Mouse (Mus musculus): ENCODE results near the gene Gm6685. TPM values are rescaled to one million over a fixed set of nuclear protein-coding genes. Genes with fewer than 3 reads are reported as not detected.
"Not testable (repeated sequence)": the region's sequence is repeated elsewhere in the genome, so short reads cannot be mapped to it uniquely, and the experiment has no call there.

Gm6685 gene
- 0.25 TPM in 1 of 2 replicates, not detected in the other for polyA plus RNA-seq (2014; fragmentation: Nextera tagmentation; extraction: Ambion mirVana)

GRCm38 (mm10) chr11:28339224-28340150, at the start of gene Gm6685:
TSS of gene Gm6685 (minus strand) at chr11:28339867.
- H3K4me2 ChIP-seq (ENCODE audit: low read depth, severe bottlenecking); H3K4me1 ChIP-seq (ENCODE audit: control insufficient read depth, insufficient read depth, low read length); H3K27me3 ChIP-seq (ENCODE audit: control insufficient read depth, insufficient read depth, low read length); H3K9me3 ChIP-seq (ENCODE audit: control insufficient read depth, low read length); DNase-seq (ENCODE audit: low spot score); H3K4me3 ChIP-seq (ENCODE audit: low read depth, low read length); ATAC-seq (ENCODE audit: insufficient number of reproducible peaks, low FRiP score, low TSS enrichment, low read depth); H3K27ac ChIP-seq (replicated peaks; ENCODE audit: low read depth, low read length); H3K36me3 ChIP-seq (ENCODE audit: control insufficient read depth, insufficient read depth, low read length); H3K9ac ChIP-seq (ENCODE audit: low read length): not testable (repeated sequence)
- 91% methylated on average over 41 of the region's 45 CpGs for WGBS

DNA sequence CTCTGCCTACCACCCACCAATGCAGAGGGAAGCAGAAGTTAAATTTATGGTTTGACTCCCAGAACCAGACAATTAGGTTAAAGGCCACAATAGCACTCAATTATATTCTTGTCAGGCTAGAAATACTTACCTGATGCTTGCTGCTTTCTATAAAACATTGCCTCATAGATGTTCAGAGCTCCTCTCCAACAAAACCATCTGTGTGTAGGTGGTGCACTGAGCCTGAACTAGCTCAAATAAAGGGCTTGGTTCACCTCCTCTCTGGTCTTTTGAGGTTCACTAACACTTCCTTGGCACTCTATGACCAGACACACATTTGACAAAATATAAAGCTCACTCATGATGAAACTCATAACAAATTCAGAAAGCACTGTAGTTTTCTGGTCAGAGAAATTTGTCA, 36.2 kb upstream of the Gm6685 start:
- Histone ChIP-seq H3K36me3 (ENCODE audit: control insufficient read depth, insufficient read depth, low read length) (no peaks in the 10 kb centered on the region), H3K9ac (ENCODE audit: low read length) (no peak overlapping the region), H3K9me3 (ENCODE audit: control insufficient read depth, low read length) (no peaks in the 10 kb centered on the region), H3K27ac (replicated peaks; ENCODE audit: low read depth, low read length) (no peak overlapping the region), H3K4me2 (ENCODE audit: low read depth, severe bottlenecking) (no peak overlapping the region), H3K4me1 (ENCODE audit: control insufficient read depth, insufficient read depth, low read length) (no peaks in the 10 kb centered on the region), H3K27me3 (ENCODE audit: control insufficient read depth, insufficient read depth, low read length) (no peaks in the 10 kb centered on the region), H3K4me3 (ENCODE audit: low read depth, low read length) (no peak overlapping the region)
- ATAC-seq (ENCODE audit: insufficient number of reproducible peaks, low FRiP score, low TSS enrichment, low read depth) (no peak), DNase-seq (ENCODE audit: low spot score) (no peak)

GRCm38 (mm10) chr11:28374636-28375035, 35.0 kb upstream of the Gm6685 start:
- Histone ChIP-seq H3K9ac (ENCODE audit: low read length) (no peak overlapping the region), H3K4me3 (ENCODE audit: low read depth, low read length) (no peak overlapping the region), H3K4me2 (ENCODE audit: low read depth, severe bottlenecking) (no peak overlapping the region), H3K4me1 (ENCODE audit: control insufficient read depth, insufficient read depth, low read length) (no peaks in the 10 kb centered on the region), H3K9me3 (ENCODE audit: control insufficient read depth, low read length) (no peaks in the 10 kb centered on the region), H3K27ac (replicated peaks; ENCODE audit: low read depth, low read length) (no peak overlapping the region), H3K36me3 (ENCODE audit: control insufficient read depth, insufficient read depth, low read length) (no peaks in the 10 kb centered on the region), H3K27me3 (ENCODE audit: control insufficient read depth, insufficient read depth, low read length) (no peaks in the 10 kb centered on the region)
- DNase-seq (ENCODE audit: low spot score) (no peak), ATAC-seq (ENCODE audit: insufficient number of reproducible peaks, low FRiP score, low TSS enrichment, low read depth) (no peak)

GRCm38 (mm10) chr11:28371381-28371780, 31.7 kb upstream of the Gm6685 start:
- not testable (repeated sequence) for ATAC-seq (ENCODE audit: insufficient number of reproducible peaks, low FRiP score, low TSS enrichment, low read depth); H3K27ac ChIP-seq (replicated peaks; ENCODE audit: low read depth, low read length); DNase-seq (ENCODE audit: low spot score); H3K4me2 ChIP-seq (ENCODE audit: low read depth, severe bottlenecking); H3K9me3 ChIP-seq (ENCODE audit: control insufficient read depth, low read length); H3K4me1 ChIP-seq (ENCODE audit: control insufficient read depth, insufficient read depth, low read length); H3K4me3 ChIP-seq (ENCODE audit: low read depth, low read length); H3K27me3 ChIP-seq (ENCODE audit: control insufficient read depth, insufficient read depth, low read length); H3K9ac ChIP-seq (ENCODE audit: low read length); H3K36me3 ChIP-seq (ENCODE audit: control insufficient read depth, insufficient read depth, low read length)
- 75% methylated on average over 5 of the region's 5 CpGs for WGBS

DNA sequence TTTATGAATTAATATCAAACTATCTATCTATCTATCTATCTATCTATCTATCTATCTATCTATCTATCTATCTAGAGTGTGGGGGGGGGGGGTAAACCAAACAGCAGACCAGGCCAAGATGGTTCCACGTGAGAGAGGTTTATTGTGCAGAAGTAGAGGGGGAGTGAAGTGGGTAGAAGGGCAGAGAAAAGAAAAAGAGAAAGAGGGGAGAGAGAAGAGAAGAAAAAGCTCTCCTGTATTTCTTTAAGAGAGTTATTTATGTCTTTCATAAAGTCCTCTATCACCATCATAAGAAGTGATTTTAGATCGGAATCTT, 26.2 kb upstream of the Gm6685 start:
- no peak overlapping the region; the same call in 1 of the 2 replicates for H3K9ac ChIP-seq (ENCODE audit: low read length)
- no peak overlapping the region for H3K4me3 ChIP-seq (ENCODE audit: low read depth, low read length)
- H3K4me2 ChIP-seq (ENCODE audit: low read depth, severe bottlenecking) = peak overlapping the region; percentile 46; the same call in 1 of the 2 replicates
- H3K27ac ChIP-seq (replicated peaks; ENCODE audit: low read depth, low read length) = no peak overlapping the region
- 68% methylated on average over 2 of the region's 2 CpGs for WGBS
- 0 out of 2 replicates have a peak, but pooled peaks cover 2% of the 10 kb centered on the region for H3K4me1 ChIP-seq (ENCODE audit: control insufficient read depth, insufficient read depth, low read length)
- no peaks in the 10 kb centered on the region for H3K36me3 ChIP-seq (ENCODE audit: control insufficient read depth, insufficient read depth, low read length)
- peak; percentile 48; the same call in 1 of the 2 replicates for ATAC-seq (ENCODE audit: insufficient number of reproducible peaks, low FRiP score, low TSS enrichment, low read depth)
- no peaks in the 10 kb centered on the region for H3K9me3 ChIP-seq (ENCODE audit: control insufficient read depth, low read length)
- no peak for DNase-seq (ENCODE audit: low spot score)
- no peaks in the 10 kb centered on the region for H3K27me3 ChIP-seq (ENCODE audit: control insufficient read depth, insufficient read depth, low read length)

GRCm38 (mm10) chr11:28365209-28365928, 25.7 kb upstream of the Gm6685 start:
- Histone ChIP-seq H3K27me3 (ENCODE audit: control insufficient read depth, insufficient read depth, low read length) (no peaks in the 10 kb centered on the region), H3K9ac (ENCODE audit: low read length) (peak overlapping the region; percentile 60; the same call in 1 of the 2 replicates), H3K4me3 (ENCODE audit: low read depth, low read length) (peak overlapping the region; percentile 11; the same call in 1 of the 2 replicates), H3K4me1 (ENCODE audit: control insufficient read depth, insufficient read depth, low read length) (0 out of 2 replicates have a peak, but pooled peaks cover 2% of the 10 kb centered on the region), H3K36me3 (ENCODE audit: control insufficient read depth, insufficient read depth, low read length) (no peaks in the 10 kb centered on the region), H3K27ac (replicated peaks; ENCODE audit: low read depth, low read length) (0 out of 2 replicates have a peak overlapping the region, but pooled peaks have one; percentile 48), H3K4me2 (ENCODE audit: low read depth, severe bottlenecking) (peak overlapping the region; percentile 46), H3K9me3 (ENCODE audit: control insufficient read depth, low read length) (no peaks in the 10 kb centered on the region)
- ATAC-seq (ENCODE audit: insufficient number of reproducible peaks, low FRiP score, low TSS enrichment, low read depth) = peak; percentile 91
- WGBS = 5% methylated on average over 26 of the region's 26 CpGs
- peak; percentile 94 for DNase-seq (ENCODE audit: low spot score)

GRCm38 (mm10) chr11:28343465-28343864, 3.8 kb upstream of the Gm6685 start:
- H3K4me3 ChIP-seq (ENCODE audit: low read depth, low read length) = no peak overlapping the region
- H3K27me3 ChIP-seq (ENCODE audit: control insufficient read depth, insufficient read depth, low read length) = no peaks in the 10 kb centered on the region
- no peak overlapping the region for H3K9ac ChIP-seq (ENCODE audit: low read length)
- DNase-seq (ENCODE audit: low spot score) = no peak
- no peaks in the 10 kb centered on the region for H3K4me1 ChIP-seq (ENCODE audit: control insufficient read depth, insufficient read depth, low read length)
- no peak for ATAC-seq (ENCODE audit: insufficient number of reproducible peaks, low FRiP score, low TSS enrichment, low read depth)
- H3K9me3 ChIP-seq (ENCODE audit: control insufficient read depth, low read length) = no peaks in the 10 kb centered on the region
- H3K36me3 ChIP-seq (ENCODE audit: control insufficient read depth, insufficient read depth, low read length) = no peaks in the 10 kb centered on the region
- H3K27ac ChIP-seq (replicated peaks; ENCODE audit: low read depth, low read length) = no peak overlapping the region
- 90% methylated on average over 2 of the region's 2 CpGs for WGBS
- H3K4me2 ChIP-seq (ENCODE audit: low read depth, severe bottlenecking) = no peak overlapping the region

- H3K4me3 ChIP-seq (ENCODE audit: low read depth, low read length) = no peak overlapping the region
- H3K9ac ChIP-seq (ENCODE audit: low read length) = no peak overlapping the region
- no peak overlapping the region for H3K4me2 ChIP-seq (ENCODE audit: low read depth, severe bottlenecking)
- H3K27me3 ChIP-seq (ENCODE audit: control insufficient read depth, insufficient read depth, low read length) = no peaks in the 10 kb centered on the region
- H3K9me3 ChIP-seq (ENCODE audit: control insufficient read depth, low read length) = no peaks in the 10 kb centered on the region
- no peaks in the 10 kb centered on the region for H3K4me1 ChIP-seq (ENCODE audit: control insufficient read depth, insufficient read depth, low read length)
- DNase-seq (ENCODE audit: low spot score) (no peak), ATAC-seq (ENCODE audit: insufficient number of reproducible peaks, low FRiP score, low TSS enrichment, low read depth) (no peak)
- no peak overlapping the region for H3K27ac ChIP-seq (replicated peaks; ENCODE audit: low read depth, low read length)
- WGBS = 75% methylated on average over 5 of the region's 5 CpGs
- H3K36me3 ChIP-seq (ENCODE audit: control insufficient read depth, insufficient read depth, low read length) = no peaks in the 10 kb centered on the region
These were observed 2.2 kb upstream of the Gm6685 start for GRCm38 (mm10) chr11:28341887-28342286.

Measured in limb, embryonic 11.5 days (tissue).